In the genomic region with DNA sequence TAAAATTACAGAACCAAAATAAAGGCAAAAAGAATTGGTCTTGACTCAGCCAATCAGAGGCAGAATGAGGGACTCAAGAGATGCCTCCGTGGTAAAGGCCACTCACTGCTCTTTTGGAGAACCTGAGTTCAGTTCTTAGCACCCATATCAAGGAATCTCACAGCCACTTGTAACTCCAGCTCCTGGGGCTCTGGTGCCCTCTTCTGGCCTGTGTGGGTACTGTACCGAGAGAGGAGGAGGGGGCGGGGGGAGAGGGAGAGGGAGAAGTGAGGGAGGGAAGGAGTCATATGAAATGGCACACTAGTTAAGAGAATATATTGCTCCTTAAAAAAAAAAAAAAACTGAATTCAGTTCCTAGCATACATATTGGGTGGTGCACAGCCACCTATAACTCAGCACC, we compare ENCODE assay signal across 14 mouse cellular contexts.
A peak's percentile ranks its signal among the peaks of the same experiment; 100 is the strongest.
DNase-seq lines count a peak whose midpoint lies in the region; ATAC-seq and TF ChIP-seq lines count a peak whose summit lies in the region.
"Had no signal": no experiment of that assay in that cellular context is flagged by ENCODE, and none has a peak within 500 bp of the region (broad histone marks: within the 10 kb centered on the region; RNA-seq: fewer than 3 reads in every experiment).

No protein-coding gene starts in this region.

- no peak for TF ChIP-seq EP300 in stomach, postnatal 0 days (optimal IDR thresholded peaks at IDR 0.05)

- H3K4me2 ChIP-seq in kidney, postnatal 0 days (ENCODE audit: low read length), result no peak overlapping the region
- no peak overlapping the region for H3K4me2 ChIP-seq in midbrain, postnatal 0 days (ENCODE audit: low read depth, low read length, poor library complexity, severe bottlenecking)
- no peak overlapping the region for H3K4me2 ChIP-seq in midbrain, embryonic 13.5 days (replicated peaks)
- H3K4me2 ChIP-seq in stomach, postnatal 0 days (replicated peaks; ENCODE audit: low read depth), result no peak overlapping the region
- H3K4me2 ChIP-seq: embryonic facial prominence, embryonic 15.5 days; forebrain, embryonic 13.5 days; heart, embryonic 11.5 days; liver, embryonic 13.5 days; midbrain, embryonic 15.5 days had no signal

- H3K9me3 ChIP-seq in kidney, postnatal 0 days (replicated peaks; ENCODE audit: low read length), result 0 out of 2 replicates have a peak, but pooled peaks cover 3% of the 10 kb centered on the region
- H3K9me3 ChIP-seq in midbrain, postnatal 0 days (ENCODE audit: low read length), result no peaks in the 10 kb centered on the region
- H3K9me3 ChIP-seq in midbrain, embryonic 13.5 days, result no peaks in the 10 kb centered on the region
- peaks cover 3% of the 10 kb centered on the region; the same call in 1 of the 2 replicates for H3K9me3 ChIP-seq in stomach, postnatal 0 days (ENCODE audit: control insufficient read depth, low read length)
- H3K9me3 ChIP-seq: embryonic facial prominence, embryonic 15.5 days; midbrain, embryonic 15.5 days had no signal

- DNase-seq in kidney, postnatal 0 days (ENCODE audit: low spot score), result no peak
- DNase-seq in kidney, adult 9 months, result no peak
- DNase-seq in midbrain, postnatal 0 days (ENCODE audit: low spot score), result no peak
- DNase-seq in R1 (ENCODE audit: low read depth, low spot score), result peak; percentile 72
- DNase-seq in stomach, postnatal 0 days (ENCODE audit: low spot score), result no peak
- no peak for DNase-seq in frontal cortex, adult 2 months (ENCODE audit: extremely low spot score in 1 of 2, low spot score in 1 of 2)
- DNase-seq: gastrocnemius, postnatal 25 days; liver, embryonic 13.5 days had no signal

- H3K9ac ChIP-seq in kidney, postnatal 0 days (ENCODE audit: low read depth, low read length), result no peak overlapping the region
- no peak overlapping the region for H3K9ac ChIP-seq in midbrain, postnatal 0 days (replicated peaks; ENCODE audit: low read length, poor library complexity, severe bottlenecking)
- H3K9ac ChIP-seq in midbrain, embryonic 13.5 days (replicated peaks), result no peak overlapping the region
- no peak overlapping the region for H3K9ac ChIP-seq in stomach, postnatal 0 days (ENCODE audit: low read length)
- H3K9ac ChIP-seq: embryonic facial prominence, embryonic 15.5 days; forebrain, embryonic 13.5 days; liver, embryonic 13.5 days; midbrain, embryonic 15.5 days had no signal

- H3K36me3 ChIP-seq in kidney, postnatal 0 days (ENCODE audit: insufficient read depth, low read length), result no peaks in the 10 kb centered on the region
- H3K36me3 ChIP-seq in midbrain, postnatal 0 days (ENCODE audit: insufficient read depth, low read length), result no peaks in the 10 kb centered on the region
- H3K36me3 ChIP-seq in midbrain, embryonic 13.5 days, result no peaks in the 10 kb centered on the region
- no peaks in the 10 kb centered on the region for H3K36me3 ChIP-seq in stomach, postnatal 0 days (ENCODE audit: control insufficient read depth, insufficient read depth, low read length)
- H3K36me3 ChIP-seq: embryonic facial prominence, embryonic 15.5 days; liver, embryonic 13.5 days; midbrain, embryonic 15.5 days had no signal

- peak; percentile 38 for TF ChIP-seq CTCF in kidney, postnatal 0 days (IDR thresholded peaks at IDR 0.05; ENCODE audit: low read depth)
- peak; percentile 45 for TF ChIP-seq CTCF in midbrain, postnatal 0 days (IDR thresholded peaks at IDR 0.05)
- peak; percentile 33; the same call in 1 of the 2 replicates for TF ChIP-seq CTCF in stomach, postnatal 0 days (IDR thresholded peaks at IDR 0.05; ENCODE audit: low read depth)

- ATAC-seq in kidney, postnatal 0 days (replicated peaks; ENCODE audit: low FRiP score, low read depth), result no peak
- no peak for ATAC-seq in midbrain, postnatal 0 days (ENCODE audit: low FRiP score)
- ATAC-seq in midbrain, embryonic 13.5 days, result no peak
- ATAC-seq in stomach, postnatal 0 days (ENCODE audit: low FRiP score, low TSS enrichment), result no peak
- ATAC-seq: forebrain, embryonic 13.5 days; midbrain, embryonic 15.5 days had no signal

- 78% methylated on average over 3 of the region's 3 CpGs for WGBS in kidney, postnatal 0 days
- WGBS in midbrain, postnatal 0 days, result 86% methylated on average over 3 of the region's 3 CpGs
- WGBS in midbrain, embryonic 13.5 days, result 85% methylated on average over 3 of the region's 3 CpGs
- WGBS in stomach, postnatal 0 days, result 90% methylated on average over 3 of the region's 3 CpGs

- H3K27ac ChIP-seq in kidney, postnatal 0 days, result no peak overlapping the region
- H3K27ac ChIP-seq in midbrain, postnatal 0 days (ENCODE audit: low read depth, low read length), result no peak overlapping the region
- H3K27ac ChIP-seq in midbrain, embryonic 13.5 days, result no peak overlapping the region
- no peak overlapping the region for H3K27ac ChIP-seq in stomach, postnatal 0 days (replicated peaks)
- H3K27ac ChIP-seq: embryonic facial prominence, embryonic 15.5 days; forebrain, embryonic 13.5 days; liver, embryonic 13.5 days; macrophage; midbrain, embryonic 15.5 days had no signal

- H3K4me3 ChIP-seq in kidney, postnatal 0 days (replicated peaks; ENCODE audit: low read depth, low read length), result no peak overlapping the region
- no peak overlapping the region for H3K4me3 ChIP-seq in midbrain, postnatal 0 days (ENCODE audit: low read depth, low read length)
- H3K4me3 ChIP-seq in midbrain, embryonic 13.5 days (replicated peaks), result no peak overlapping the region
- H3K4me3 ChIP-seq in stomach, postnatal 0 days (ENCODE audit: low read depth, low read length), result no peak overlapping the region
- H3K4me3 ChIP-seq: embryonic facial prominence, embryonic 15.5 days; forebrain, embryonic 13.5 days; liver, embryonic 13.5 days; midbrain, embryonic 15.5 days had no signal

- H3K27me3 ChIP-seq in kidney, postnatal 0 days (ENCODE audit: insufficient read depth, low read length), result no peaks in the 10 kb centered on the region
- H3K27me3 ChIP-seq in midbrain, postnatal 0 days (ENCODE audit: insufficient read depth, low read length), result no peaks in the 10 kb centered on the region
- H3K27me3 ChIP-seq in midbrain, embryonic 13.5 days, result no peaks in the 10 kb centered on the region
- H3K27me3 ChIP-seq in stomach, postnatal 0 days (ENCODE audit: control insufficient read depth, insufficient read depth, low read length), result no peaks in the 10 kb centered on the region
- H3K27me3 ChIP-seq: embryonic facial prominence, embryonic 15.5 days; forebrain, embryonic 13.5 days; liver, embryonic 13.5 days; midbrain, embryonic 15.5 days had no signal

- no peaks in the 10 kb centered on the region for H3K4me1 ChIP-seq in kidney, postnatal 0 days (replicated peaks; ENCODE audit: insufficient read depth, low read length)
- no peaks in the 10 kb centered on the region for H3K4me1 ChIP-seq in midbrain, postnatal 0 days (ENCODE audit: insufficient read depth, low read length)
- no peaks in the 10 kb centered on the region for H3K4me1 ChIP-seq in midbrain, embryonic 13.5 days (replicated peaks)
- H3K4me1 ChIP-seq in stomach, postnatal 0 days (replicated peaks; ENCODE audit: control insufficient read depth, insufficient read depth), result no peaks in the 10 kb centered on the region
- H3K4me1 ChIP-seq: embryonic facial prominence, embryonic 15.5 days; forebrain, embryonic 13.5 days; liver, embryonic 13.5 days had no signal
